Mouse (Mus musculus) CH12.LX (cell line): ENCODE measurements around the gene Fam222b.

ENCODE experiments used
- CHD1 ChIP-seq: IDR thresholded peaks from 2 replicates; pipeline ENCODE4 v1.6.1; 2012; ENCODE audit warnings: low read depth, low read length, improper control_type of control experiment, inconsistent platforms
- CTCF ChIP-seq, 2 experiments: IDR thresholded peaks in 1 of 2; conservative IDR thresholded peaks in 1 of 2; 2 replicates each; pipeline ENCODE4 v1.5.1; 2011 to 2012; ENCODE audit warnings: low read depth in 2 of 2, low read length in 2 of 2, improper control_type of control experiment in 1 of 2, inconsistent platforms in 1 of 2, mild to moderate bottlenecking in 1 of 2, moderate library complexity in 1 of 2
- ELF1 ChIP-seq: IDR thresholded peaks from 2 replicates; pipeline ENCODE4 v1.6.1; 2014; ENCODE audit warnings: low read depth, mild to moderate bottlenecking, inconsistent platforms, low read length, improper control_type of control experiment
- GABPA ChIP-seq: IDR thresholded peaks from 2 replicates; pipeline ENCODE4 v1.6.1; 2012; ENCODE audit warnings: low read depth, low read length, improper control_type of control experiment, inconsistent platforms; ENCODE audit not compliant: insufficient replicate concordance
- JUN ChIP-seq: IDR thresholded peaks from 2 replicates; pipeline ENCODE4 v1.6.1; 2011; ENCODE audit warnings: low read depth, mild to moderate bottlenecking, low read length, improper control_type of control experiment, moderate library complexity; ENCODE audit not compliant: insufficient read depth
- MAFK ChIP-seq: IDR thresholded peaks from 2 replicates; pipeline ENCODE4 v1.6.1; 2011; ENCODE audit warnings: low read length, improper control_type of control experiment; ENCODE audit not compliant: insufficient replicate concordance
- MAX ChIP-seq: IDR thresholded peaks from 2 replicates; pipeline ENCODE4 v1.6.1; 2011; ENCODE audit warnings: low read length, improper control_type of control experiment
- POLR2A ChIP-seq: IDR thresholded peaks from 2 replicates; pipeline ENCODE4 v1.6.1; 2011; ENCODE audit warnings: low read depth, mild to moderate bottlenecking, improper control_type of control experiment, low read length
- RAD21 ChIP-seq: IDR thresholded peaks from 2 replicates; pipeline ENCODE4 v1.6.1; 2011; ENCODE audit warnings: low read depth, mild to moderate bottlenecking, low read length, improper control_type of control experiment, moderate library complexity
- RCOR1 ChIP-seq: conservative IDR thresholded peaks from 2 replicates; pipeline ENCODE4 v1.6.1; 2012; ENCODE audit warnings: low read depth, mild to moderate bottlenecking, inconsistent platforms, low read length, improper control_type of control experiment
- USF1 ChIP-seq: IDR thresholded peaks from 2 replicates; pipeline ENCODE4 v1.6.1; 2014; ENCODE audit warnings: low read depth, mild to moderate bottlenecking, inconsistent platforms, low read length, improper control_type of control experiment
- USF2 ChIP-seq: conservative IDR thresholded peaks from 2 replicates; pipeline ENCODE4 v1.6.1; 2011; ENCODE audit warnings: low read depth, low read length, improper control_type of control experiment
- ZMIZ1 ChIP-seq: IDR thresholded peaks from 2 replicates; pipeline ENCODE4 v1.6.1; 2012; ENCODE audit warnings: low read depth, mild to moderate bottlenecking, inconsistent platforms, low read length, improper control_type of control experiment
- ZNF384 ChIP-seq: IDR thresholded peaks from 2 replicates; pipeline ENCODE4 v1.6.1; 2012; ENCODE audit warnings: low read depth, low read length, improper control_type of control experiment, inconsistent platforms

DNA sequence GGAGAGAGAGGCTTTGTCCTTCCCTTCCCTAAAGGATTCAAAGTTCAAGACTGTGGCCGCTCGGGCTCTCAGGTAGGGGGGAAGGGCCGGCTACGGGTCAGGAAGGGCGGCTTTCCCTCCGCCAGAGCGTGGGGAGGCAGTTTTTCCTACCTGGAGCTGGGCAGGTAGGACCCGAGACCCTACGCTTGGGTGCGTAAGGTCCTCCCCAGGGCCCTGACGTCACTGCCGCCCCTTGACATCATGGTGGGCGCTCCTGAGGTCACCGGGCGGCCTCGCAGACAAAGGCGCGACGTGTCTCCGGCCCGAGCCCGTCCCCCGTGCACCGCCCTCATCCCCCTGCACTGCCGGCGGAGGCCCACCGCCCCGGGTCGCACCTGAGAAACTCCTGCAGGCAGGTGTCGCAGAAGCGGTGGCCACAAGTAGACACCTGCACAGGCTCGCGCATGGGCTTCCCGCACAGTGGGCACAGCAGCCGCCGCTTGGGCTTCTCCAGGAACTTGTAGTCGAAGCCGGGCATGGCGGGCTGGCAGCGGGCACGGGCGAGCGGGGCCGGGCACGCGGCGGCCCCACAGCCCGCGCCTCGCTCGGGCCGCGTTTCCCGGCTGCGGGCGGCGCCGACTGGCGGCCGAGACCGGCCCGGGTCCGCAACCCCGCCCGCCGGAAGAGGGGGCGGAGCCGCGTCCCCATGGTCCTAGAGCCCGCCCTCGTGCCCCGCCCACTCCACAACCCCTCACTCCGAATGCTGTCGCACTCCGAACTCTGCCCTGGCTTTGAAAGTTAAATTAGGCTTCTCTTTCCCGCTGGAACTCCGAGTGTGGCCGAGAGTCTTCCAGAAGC lies 70.7 kb downstream of the Fam222b start, which contains the start of gene Traf4:
- TF ChIP-seq USF2 (no peak), MAX (no peak), CHD1 (no peak), ELF1 (peak; percentile 31; the same call in 1 of the 2 replicates), ZMIZ1 (no peak; the same call in 1 of the 2 replicates), JUN (no peak), USF1 (no peak), POLR2A (peak; percentile 82), GABPA (peak; percentile 90), CTCF (conservative IDR thresholded peaks at IDR 0.05 in 1 of 2, IDR thresholded peaks at IDR 0.05 in 1 of 2; ENCODE audit: low read depth in 2 of 2, low read length in 2 of 2) (peak in 1 of 2 experiments; percentile 55; a peak in 2 of 4 replicates), RAD21 (no peak; the same call in none of the 2 replicates), ZNF384 (no peak), RCOR1 (no peak), MAFK (no peak)
